Mouse (Mus musculus): ENCODE data around the gene Hao1.

Hao1 gene

DNA sequence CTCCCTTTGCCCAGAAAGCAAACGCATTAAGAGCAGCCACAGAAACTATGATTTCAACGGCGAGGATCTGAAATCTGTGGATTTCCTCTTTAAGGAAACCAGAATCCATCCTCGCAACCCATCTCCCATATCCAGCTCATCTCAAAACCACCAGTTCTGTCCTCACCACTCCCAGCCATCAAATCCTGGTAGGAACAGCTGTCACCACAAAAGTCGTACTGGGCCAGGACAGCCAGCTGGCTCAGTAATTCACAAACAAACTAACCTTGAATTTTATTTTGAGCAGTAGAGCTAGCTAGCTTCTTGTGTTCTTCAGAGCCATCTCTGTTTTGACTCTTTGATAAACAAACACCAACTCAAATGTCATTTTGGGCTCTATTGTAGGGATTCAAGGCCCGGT is 73.0 kb downstream of the Hao1 start:
- in situ Hi-C loops (cut with MboI; ENCODE audit: low sequenced_read_pairs) = no loop called here

DNA sequence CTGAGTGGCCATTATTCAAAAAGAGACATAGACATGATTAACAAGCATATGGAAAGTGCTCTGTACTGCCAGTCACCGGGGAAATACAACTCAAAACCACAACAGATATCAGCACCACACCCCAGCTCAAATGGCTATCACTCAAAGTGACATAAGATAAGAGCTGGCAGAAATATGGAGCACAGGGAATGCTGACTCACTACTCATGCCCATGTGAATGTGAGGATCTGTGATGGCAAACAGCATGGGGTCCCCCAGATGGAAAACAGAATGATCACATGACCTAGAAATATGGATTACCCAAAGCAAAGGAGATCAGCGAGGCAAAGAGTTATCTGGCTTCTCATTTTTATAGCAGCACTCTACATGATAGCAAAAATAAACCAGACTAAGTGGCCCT is 89.0 kb downstream of the Hao1 start:
- in situ Hi-C loops (cut with MboI; ENCODE audit: low sequenced_read_pairs) = no loop called here

DNA sequence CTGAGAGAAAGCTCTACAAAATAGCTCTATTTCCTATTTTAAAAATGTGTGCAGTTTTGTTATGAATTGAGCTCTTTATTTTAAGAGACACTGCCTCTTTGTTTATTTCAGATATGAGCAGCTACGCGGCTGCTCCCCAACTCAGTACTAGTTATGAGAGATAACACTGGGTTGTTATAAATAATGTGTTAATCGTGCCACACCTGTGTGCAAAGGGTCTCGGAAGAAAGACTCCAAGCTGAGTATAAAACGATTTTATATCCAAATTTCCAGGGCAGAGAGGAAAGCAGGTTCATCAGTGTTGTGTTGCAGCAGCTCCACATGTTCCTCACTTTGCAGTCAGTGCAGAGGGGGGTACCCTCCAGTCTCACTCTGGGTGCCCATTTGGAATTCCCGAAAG is 91.8 kb downstream of the Hao1 start:
- in situ Hi-C loops (cut with MboI; ENCODE audit: low sequenced_read_pairs) = no loop called here

- in situ Hi-C loops (cut with MboI; ENCODE audit: low sequenced_read_pairs) = no loop called here
These were observed 93.3 kb downstream of the Hao1 start for GRCm38 (mm10) chr2:134460831-134461230.

DNA sequence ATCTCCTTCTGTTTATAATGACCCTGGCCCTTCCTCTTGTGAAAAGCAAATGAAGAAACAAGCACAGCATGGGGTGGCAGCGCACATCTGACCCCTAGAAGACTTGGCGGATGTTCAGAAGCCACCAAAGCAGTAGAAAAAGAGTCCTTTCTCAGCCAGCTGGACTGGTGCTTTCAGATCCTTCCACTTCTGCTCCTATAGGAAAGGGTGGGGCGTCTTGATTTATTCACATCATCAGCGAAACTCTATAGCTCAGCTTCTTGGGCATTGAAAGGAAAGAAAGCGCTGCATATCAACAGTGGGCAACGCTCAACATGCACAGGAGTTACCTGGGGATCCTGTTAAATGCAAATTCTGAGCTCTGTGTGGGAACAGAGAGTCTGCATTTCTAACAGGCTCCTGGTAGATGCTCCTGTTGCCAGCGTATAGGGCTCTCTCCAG is 98.1 kb downstream of the Hao1 start:
- in situ Hi-C loops (cut with MboI; ENCODE audit: low sequenced_read_pairs) = no loop called here

GRCm38 (mm10) chr2:134452748-134453147 is 101.4 kb downstream of the Hao1 start:
- in situ Hi-C loops (cut with MboI; ENCODE audit: low sequenced_read_pairs) = no loop called here

DNA sequence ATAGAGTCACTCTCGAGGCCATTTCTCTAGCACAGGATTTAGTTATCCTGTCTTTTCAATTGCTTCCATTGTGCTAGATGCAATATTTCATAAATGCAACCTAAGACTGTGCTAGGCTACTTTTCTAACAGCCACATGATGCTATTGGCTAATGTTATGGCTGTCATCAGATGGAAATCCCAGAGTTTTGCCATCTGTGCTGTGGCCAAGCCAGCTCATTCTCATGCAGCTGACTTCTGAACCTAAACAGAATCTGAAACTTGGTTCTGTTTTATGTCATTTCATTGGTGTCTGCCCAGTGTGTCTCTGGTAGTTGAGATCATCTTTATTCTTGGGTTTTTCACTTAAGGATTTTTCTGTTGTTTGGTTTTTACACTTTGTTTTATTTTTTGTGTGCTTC is 103.2 kb downstream of the Hao1 start:
- in situ Hi-C loops (cut with MboI; ENCODE audit: low sequenced_read_pairs) = no loop called here

Measured in CH12F3 (cell line).